Mouse (Mus musculus) 3T3-L1 (cell line): Measurements from ENCODE around the gene Hdac5.
"Not testable (repeated sequence)": the region's sequence is repeated elsewhere in the genome, so short reads cannot be mapped to it uniquely, and the experiment has no call there.

Experiments
- DNase-seq: peaks from one replicate; pipeline ENCODE4 v3.0.0-alpha.2; 2015; ENCODE audit warnings: low read depth, low spot score

The Hdac5 gene

GRCm38 (mm10) chr11:102185677-102186076, 44.3 kb downstream of the Hdac5 start:
- DNase-seq = no peak

DNA sequence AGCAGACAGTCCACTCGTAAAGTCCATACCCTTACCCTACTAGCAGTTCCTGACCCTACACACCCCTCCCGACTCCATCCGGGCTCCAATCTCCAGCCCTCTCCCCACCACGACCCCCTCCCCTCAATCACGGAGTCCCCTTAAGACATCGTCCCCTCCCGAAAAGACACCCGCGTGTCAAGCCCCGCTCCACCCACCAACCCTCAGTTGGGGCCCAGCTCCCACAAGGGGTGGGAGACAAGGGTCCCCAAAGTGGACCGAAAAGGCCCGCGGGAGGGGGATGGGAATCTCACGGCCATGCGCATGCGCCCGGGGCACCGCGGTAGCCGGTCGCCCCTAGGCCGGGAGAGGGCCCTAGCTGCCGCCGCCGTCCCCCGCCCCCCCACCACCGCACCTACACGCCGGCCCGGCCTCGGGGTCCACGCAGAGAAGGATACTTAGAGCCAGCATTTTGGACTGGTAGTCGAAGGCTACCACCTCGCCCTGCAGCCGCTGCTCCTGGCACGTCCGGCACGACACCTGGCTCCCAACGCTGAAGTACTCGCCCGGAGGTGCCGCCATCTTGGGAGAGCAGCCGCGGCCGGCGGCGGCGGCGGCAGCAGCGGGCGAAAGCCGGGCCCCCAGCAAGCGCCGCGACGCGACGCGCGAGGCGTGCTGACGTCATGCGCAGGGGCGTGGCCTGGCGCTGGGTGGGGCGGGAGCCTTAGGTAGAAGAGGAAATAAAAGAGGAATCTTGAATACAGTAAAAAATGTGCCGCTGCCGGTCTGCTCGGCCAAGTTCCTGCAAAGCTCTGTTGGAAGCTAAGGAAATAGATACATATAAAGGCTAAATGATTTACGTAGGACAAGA, 45.1 kb downstream of the Hdac5 start, which contains the start of gene Lsm12:
TSS of gene Lsm12 (minus strand) at position 651 of the 850 bp plus-strand sequence.
- peak; percentile 89 for DNase-seq

DNA sequence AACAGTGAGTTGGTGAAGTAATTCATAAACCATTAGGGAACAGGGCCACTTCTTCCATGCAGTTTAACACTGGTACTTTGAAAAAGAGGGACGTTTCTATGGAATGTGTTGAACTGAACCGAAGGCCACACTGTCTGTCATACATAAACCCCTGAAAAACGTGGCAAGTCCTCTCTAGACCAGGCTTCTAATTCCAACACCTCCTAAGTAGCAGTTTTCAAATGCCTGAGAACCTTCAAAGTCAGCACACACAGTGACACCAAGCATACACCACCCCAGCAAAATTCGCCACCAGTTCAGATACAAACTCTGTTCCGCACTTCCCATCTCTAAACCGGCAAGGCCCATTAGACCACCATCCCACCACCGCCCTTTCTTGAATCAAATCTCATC, 45.7 kb downstream of the Hdac5 start:
- peak; percentile 31 for DNase-seq

- DNase-seq = no peak
Observed at GRCm38 (mm10) chr11:102179836-102180235, 50.1 kb downstream of the Hdac5 start.

DNA sequence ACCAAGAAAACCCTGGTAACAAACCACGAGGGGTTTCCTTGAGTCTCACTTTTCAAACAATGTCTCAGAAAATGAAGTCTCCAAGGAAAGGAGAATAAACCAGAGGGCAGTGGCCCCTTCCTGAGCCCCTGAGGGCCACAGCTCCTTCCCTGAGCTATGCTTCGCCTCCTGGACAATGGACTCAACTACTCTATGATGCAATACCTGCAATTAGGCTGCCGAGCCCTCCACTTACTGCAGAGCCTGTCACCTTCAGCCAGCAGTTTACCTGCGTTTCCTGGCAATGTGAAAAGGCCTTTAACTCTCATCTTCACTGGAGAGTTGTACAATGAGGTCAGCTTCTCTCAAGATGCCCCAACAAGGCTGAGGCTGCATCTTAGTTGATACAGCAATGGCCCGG, 61.3 kb downstream of the Hdac5 start:
- DNase-seq = no peak

DNA sequence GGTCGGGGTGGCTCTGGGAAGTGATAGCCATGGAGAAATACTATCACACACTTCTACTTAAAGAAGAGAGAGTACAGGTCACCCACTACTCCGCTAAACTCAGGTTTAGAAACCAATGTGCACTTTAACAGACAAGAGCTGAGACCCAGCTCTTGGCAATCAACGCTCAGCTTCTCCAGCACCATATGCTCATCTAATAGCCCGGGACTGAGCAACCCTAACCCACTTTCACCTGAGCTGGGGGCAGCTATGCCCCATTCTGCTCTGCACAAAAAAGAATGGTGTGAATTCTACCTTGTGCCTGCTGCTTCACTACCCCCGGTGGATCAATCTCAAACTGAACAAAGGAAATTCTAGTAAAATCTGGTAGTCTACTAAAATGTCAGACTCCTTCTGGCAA, 62.4 kb downstream of the Hdac5 start:
- DNase-seq = no peak

GRCm38 (mm10) chr11:102165971-102166722, 63.8 kb downstream of the Hdac5 start:
- no peak for DNase-seq

- DNase-seq = no peak
Observed at GRCm38 (mm10) chr11:102159781-102160180, 70.2 kb downstream of the Hdac5 start.

- DNase-seq = not testable (repeated sequence)
Observed at GRCm38 (mm10) chr11:102158024-102158423, 71.9 kb downstream of the Hdac5 start.

DNA sequence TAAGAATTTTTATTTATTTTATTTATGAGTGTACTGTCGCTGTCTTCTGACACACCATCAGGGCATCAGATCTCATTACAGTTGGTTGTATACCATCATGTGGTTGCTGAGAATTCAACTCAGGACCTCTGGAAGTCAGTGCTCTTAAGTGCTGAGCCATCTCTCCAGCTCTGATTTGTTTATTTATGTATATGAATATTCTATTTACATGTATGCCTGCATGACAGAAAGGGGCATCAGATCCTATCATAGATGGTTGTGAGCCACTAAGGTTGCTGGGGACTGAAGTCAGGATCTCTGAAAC, 73.2 kb downstream of the Hdac5 start:
- no peak for DNase-seq

- DNase-seq = peak; percentile 97
Observed at GRCm38 (mm10) chr11:102156039-102156785, 73.8 kb downstream of the Hdac5 start, which contains the start of gene Tmem101. TSS of gene Tmem101 (minus strand) at chr11:102156404.

DNA sequence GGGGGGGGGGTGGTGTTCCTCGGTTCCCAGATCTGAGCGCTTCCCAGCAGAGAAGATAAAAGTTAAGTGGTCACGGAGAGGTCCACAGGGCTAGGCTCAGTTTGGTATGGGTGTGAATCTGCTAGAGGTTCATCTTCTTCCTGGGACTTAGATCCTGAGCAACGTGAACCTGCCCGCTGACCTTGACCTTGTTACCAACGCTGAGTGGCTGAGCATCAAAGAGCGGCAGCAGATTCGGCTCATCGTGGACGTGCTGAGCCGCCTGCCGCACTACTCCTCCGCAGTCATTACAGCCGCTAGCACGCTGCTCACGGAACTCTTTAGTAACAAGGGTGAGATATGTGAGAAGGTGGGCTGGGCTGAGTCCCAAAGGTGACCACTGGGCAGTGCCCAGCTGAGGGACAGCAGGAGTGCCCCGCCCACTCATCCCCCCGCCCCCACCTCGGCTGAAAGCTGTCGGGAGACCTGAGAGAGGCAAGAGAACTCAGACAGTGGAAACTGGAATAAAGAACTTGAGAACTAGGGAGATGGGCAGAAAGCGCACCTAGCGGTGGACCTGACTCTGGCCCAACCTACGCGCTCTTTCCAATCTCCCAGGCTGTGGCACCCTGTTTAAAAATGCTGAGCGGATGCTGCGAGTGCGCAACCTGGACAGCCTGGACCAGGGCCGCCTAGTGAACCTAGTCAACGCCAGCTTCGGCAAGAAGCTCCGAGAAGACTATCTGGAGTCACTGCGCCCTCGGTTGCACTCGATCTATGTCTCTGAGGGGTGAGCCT, 82.6 kb downstream of the Hdac5 start:
- no peak for DNase-seq

DNA sequence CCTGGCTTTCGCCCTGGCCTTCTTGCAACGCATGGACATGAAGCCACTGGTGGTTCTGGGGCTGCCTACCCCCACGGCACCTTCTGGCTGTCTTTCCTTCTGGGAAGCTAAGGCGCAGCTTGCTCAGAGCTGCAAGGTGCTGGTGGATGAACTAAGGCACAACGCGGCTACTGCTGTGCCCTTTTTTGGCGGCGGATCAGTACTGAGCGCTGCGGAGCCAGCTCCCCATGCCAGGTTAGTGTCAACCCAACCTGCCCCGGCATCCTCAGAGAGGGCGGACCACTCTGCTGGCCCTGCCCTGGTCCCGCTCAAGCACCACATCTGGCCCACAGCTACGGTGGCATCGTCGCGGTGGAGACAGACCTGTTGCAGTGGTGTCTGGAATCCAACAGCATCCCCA, 83.4 kb downstream of the Hdac5 start:
- no peak for DNase-seq

DNA sequence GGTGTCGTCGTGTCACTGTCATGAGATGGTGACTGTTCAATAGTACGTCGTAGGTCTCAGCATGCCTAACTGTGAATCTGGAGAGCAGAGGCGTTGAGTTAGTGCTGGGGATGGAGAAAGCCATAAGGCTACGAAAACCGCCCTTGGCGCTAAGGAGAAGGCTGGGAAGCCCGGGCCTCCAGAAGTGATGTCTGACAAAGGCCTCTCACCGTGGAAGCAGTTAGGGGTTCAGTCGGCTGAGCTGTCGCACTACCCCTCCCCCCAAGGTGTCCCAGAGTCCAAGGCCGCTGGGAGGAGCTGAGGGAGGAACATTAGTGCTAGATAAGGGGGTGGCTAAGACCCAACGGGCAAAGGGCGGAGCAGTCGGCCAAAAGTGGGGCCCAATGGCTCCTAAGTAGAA, 84.0 kb downstream of the Hdac5 start:
- DNase-seq = no peak

- DNase-seq = no peak
Observed at GRCm38 (mm10) chr11:102145471-102146001, 84.4 kb downstream of the Hdac5 start, which contains the start of gene Nags. TSS of gene Nags (plus strand) at chr11:102145513.

DNA sequence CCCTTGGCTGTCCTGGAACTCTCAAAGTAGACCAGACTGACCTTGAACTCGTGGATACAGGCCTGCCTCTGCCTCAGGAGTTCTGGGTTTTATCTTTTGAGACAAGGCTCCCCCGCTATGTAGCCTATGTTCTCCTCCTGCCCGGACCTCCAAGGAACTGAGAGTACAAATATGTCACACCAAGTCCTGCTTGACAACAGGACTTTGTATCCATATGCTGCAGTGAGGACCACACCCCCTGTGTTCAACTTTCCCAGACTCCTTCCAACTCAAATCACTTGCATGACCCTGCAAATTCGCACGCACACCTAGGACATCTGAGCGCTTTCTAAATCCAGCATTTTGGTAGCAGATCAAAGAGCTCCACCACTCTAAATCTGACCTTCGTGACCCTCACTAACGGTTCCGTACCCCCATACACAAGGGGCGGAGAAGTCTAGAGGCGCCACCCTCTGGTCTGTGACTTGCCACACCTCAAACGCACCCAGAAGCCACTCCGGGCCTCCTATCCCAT, 85.0 kb downstream of the Hdac5 start:
- DNase-seq = no peak
